Mouse (Mus musculus) heart, adult 2 months (tissue): ENCODE measurements around the gene Timp2.

Experiments
- CTCF ChIP-seq: fragments of 200-600 bp; IDR thresholded peaks from 2 replicates; pipeline ENCODE4 v1.8.1; 2022; ENCODE audit warnings: antibody characterized with exemption, mild to moderate bottlenecking, moderate library complexity
- EP300 ChIP-seq: fragments of 200-500 bp; IDR thresholded peaks from 2 replicates; pipeline ENCODE4 v1.6.1; 2011; ENCODE audit warnings: low read depth, low read length, control low read depth; ENCODE audit not compliant: insufficient read depth
- POLR2A ChIP-seq: fragments of 200-500 bp; IDR thresholded peaks from 2 replicates; pipeline ENCODE4 v1.6.1; 2011; ENCODE audit warnings: mild to moderate bottlenecking, low read depth, low read length, control low read depth; ENCODE audit not compliant: insufficient read depth

GRCm38 (mm10) chr11:118400566-118400936 is 45.0 kb upstream of the Timp2 start:
- TF ChIP-seq CTCF (no peak), POLR2A (peak; percentile 51; the same call in 1 of the 2 replicates), EP300 (no peak)
